Mouse (Mus musculus): ENCODE measurements at regions not wholly inside any gene's neighbourhood (a gene's known extent, or its start where the extent isn't known, plus 50 kb on each side); places are given as distances from the start of the nearest gene placed in this dataset.

DNA sequence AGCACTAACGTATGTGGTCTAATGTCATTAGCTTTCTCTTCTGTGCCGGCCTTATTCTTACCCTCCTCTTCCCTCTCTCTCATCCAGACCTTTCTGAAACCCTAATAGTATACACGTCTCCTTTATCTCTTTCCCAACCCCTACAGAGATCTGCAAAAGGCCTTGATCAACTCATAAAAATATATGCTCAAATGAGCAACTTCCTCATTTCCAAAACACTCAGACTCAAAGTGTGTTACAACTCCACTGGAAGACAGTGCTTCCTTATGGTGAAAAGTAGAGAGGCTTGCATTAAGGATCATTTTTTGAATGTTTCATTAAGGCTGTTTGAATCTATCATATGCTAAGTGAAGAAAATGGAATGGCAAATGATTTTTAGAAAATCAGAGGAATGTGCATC lies 1060.1 kb upstream of the Slc10a2 start:
- Histone ChIP-seq H3K4me3 (replicated peaks; ENCODE audit: low read length) (no peak overlapping the region), H3K9ac (ENCODE audit: low read length) (no peak overlapping the region), H3K36me3 (ENCODE audit: control insufficient read depth, insufficient read depth, low read length) (no peaks in the 10 kb centered on the region), H3K9me3 (replicated peaks; ENCODE audit: control insufficient read depth, low read length) (no peaks in the 10 kb centered on the region), H3K4me1 (ENCODE audit: control insufficient read depth, insufficient read depth, low read length) (no peaks in the 10 kb centered on the region), H3K27ac (ENCODE audit: low read length) (no peak overlapping the region), H3K27me3 (ENCODE audit: control insufficient read depth, insufficient read depth, low read length) (no peaks in the 10 kb centered on the region), H3K4me2 (ENCODE audit: low read depth, low read length) (no peak overlapping the region)
- whole genome bisulfite sequencing: 64% methylated on average over 3 of the region's 3 CpGs
- no peak for ATAC-seq (ENCODE audit: insufficient read depth, low FRiP score)

DNA sequence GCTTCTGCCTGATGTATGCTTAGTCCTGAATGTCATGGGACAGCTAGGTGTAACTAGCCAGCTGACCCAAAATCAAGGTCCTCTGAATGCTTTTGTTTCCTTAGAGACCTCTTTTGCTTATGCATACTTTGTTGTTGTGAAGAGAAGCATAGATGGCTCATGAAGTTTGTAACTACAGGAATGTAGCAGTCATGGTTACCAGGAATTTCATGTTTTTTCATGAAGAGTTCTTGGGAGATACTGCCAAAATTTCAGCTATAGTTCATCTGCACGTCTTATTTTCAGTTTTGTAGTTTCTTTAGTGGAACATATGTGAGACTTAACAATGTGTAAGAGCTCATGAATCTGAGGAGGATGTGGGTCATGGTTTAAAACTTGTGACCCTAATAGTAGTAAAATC lies 1059.6 kb upstream of the Slc10a2 start:
- Histone ChIP-seq H3K27me3 (ENCODE audit: control insufficient read depth, insufficient read depth, low read length) (no peaks in the 10 kb centered on the region), H3K36me3 (ENCODE audit: control insufficient read depth, insufficient read depth, low read length) (no peaks in the 10 kb centered on the region), H3K9ac (ENCODE audit: low read length) (no peak overlapping the region), H3K4me1 (ENCODE audit: control insufficient read depth, insufficient read depth, low read length) (no peaks in the 10 kb centered on the region), H3K4me3 (replicated peaks; ENCODE audit: low read length) (no peak overlapping the region), H3K9me3 (replicated peaks; ENCODE audit: control insufficient read depth, low read length) (no peaks in the 10 kb centered on the region), H3K27ac (ENCODE audit: low read length) (no peak overlapping the region), H3K4me2 (ENCODE audit: low read depth, low read length) (no peak overlapping the region)
- ATAC-seq (ENCODE audit: insufficient read depth, low FRiP score): no peak
- WGBS: 66% methylated on average over 1 of the region's 1 CpGs

DNA sequence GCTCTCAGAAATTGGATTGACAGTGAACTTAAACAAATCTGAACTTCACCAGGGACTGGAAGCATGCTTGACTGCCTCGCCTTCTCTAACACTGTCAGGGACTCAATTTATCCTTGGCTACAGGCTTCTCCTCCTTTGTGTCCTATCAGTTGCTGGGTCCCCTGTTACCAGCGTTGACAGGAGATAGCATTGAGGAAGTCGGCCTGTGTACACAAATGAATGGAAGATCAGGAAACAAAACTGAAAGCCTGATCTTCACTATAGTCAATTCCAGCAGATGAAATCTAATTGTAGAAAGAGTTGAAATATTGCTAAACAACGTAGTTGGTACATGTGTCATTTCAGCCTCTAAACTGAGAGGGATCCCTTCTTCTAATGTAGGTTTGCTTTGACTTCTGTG lies 1039.4 kb upstream of the Slc10a2 start:
- no peak overlapping the region for H3K9ac ChIP-seq (ENCODE audit: low read length)
- no peak overlapping the region for H3K4me3 ChIP-seq (replicated peaks; ENCODE audit: low read length)
- no peak overlapping the region for H3K27ac ChIP-seq (ENCODE audit: low read length)
- H3K36me3 ChIP-seq (ENCODE audit: control insufficient read depth, insufficient read depth, low read length): no peaks in the 10 kb centered on the region
- ATAC-seq (ENCODE audit: insufficient read depth, low FRiP score): no peak
- WGBS: 58% methylated on average over 4 of the region's 4 CpGs
- H3K27me3 ChIP-seq (ENCODE audit: control insufficient read depth, insufficient read depth, low read length): no peaks in the 10 kb centered on the region
- H3K9me3 ChIP-seq (replicated peaks; ENCODE audit: control insufficient read depth, low read length): no peaks in the 10 kb centered on the region
- H3K4me2 ChIP-seq (ENCODE audit: low read depth, low read length): no peak overlapping the region
- no peaks in the 10 kb centered on the region for H3K4me1 ChIP-seq (ENCODE audit: control insufficient read depth, insufficient read depth, low read length)

DNA sequence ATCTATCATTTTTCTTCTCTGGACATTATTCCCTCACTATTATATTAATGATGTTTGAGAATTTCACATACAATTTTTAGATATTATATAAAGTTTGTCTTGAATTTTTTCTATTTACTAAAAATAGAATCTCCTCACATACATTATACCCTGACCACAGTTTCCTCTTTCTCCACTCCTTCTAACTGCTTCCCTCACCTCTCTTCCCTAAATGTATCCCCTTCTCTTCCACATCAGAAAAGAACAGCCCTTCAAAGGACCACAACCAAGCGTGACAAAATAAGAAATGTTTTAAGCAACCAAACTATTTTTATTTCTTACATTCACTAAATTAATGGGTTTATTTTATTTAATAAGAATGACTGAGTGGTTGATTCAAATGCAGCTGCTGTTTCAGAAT lies 1034.9 kb upstream of the Slc10a2 start:
- no peaks in the 10 kb centered on the region for H3K36me3 ChIP-seq (ENCODE audit: control insufficient read depth, insufficient read depth, low read length)
- no peaks in the 10 kb centered on the region for H3K27me3 ChIP-seq (ENCODE audit: control insufficient read depth, insufficient read depth, low read length)
- no peak for ATAC-seq (ENCODE audit: insufficient read depth, low FRiP score)
- no peak overlapping the region for H3K9ac ChIP-seq (ENCODE audit: low read length)
- H3K27ac ChIP-seq (ENCODE audit: low read length): no peak overlapping the region
- no peaks in the 10 kb centered on the region for H3K9me3 ChIP-seq (replicated peaks; ENCODE audit: control insufficient read depth, low read length)
- WGBS: 83% methylated on average over 1 of the region's 1 CpGs
- no peak overlapping the region for H3K4me3 ChIP-seq (replicated peaks; ENCODE audit: low read length)
- no peak overlapping the region for H3K4me2 ChIP-seq (ENCODE audit: low read depth, low read length)
- no peaks in the 10 kb centered on the region for H3K4me1 ChIP-seq (ENCODE audit: control insufficient read depth, insufficient read depth, low read length)

DNA sequence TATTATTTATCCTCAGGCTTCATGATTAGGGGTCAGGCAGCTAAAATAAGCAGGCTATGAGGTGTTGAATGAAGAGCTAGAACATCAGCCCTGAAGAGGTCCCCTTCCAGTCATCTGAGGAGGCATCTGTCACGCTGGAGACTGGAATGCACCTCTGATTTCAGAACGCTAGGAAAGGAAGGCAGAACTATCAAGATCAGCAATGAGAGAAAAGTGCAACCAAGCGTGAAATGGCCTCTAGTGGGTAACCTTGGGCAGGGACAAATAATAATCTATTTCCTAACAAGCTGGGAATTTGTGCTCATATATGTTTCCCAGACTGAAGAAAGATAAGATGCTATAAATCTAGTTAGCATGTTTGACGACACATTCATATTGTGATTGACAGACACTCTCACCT lies 1034.0 kb upstream of the Slc10a2 start:
- no peak for ATAC-seq (ENCODE audit: insufficient read depth, low FRiP score)

DNA sequence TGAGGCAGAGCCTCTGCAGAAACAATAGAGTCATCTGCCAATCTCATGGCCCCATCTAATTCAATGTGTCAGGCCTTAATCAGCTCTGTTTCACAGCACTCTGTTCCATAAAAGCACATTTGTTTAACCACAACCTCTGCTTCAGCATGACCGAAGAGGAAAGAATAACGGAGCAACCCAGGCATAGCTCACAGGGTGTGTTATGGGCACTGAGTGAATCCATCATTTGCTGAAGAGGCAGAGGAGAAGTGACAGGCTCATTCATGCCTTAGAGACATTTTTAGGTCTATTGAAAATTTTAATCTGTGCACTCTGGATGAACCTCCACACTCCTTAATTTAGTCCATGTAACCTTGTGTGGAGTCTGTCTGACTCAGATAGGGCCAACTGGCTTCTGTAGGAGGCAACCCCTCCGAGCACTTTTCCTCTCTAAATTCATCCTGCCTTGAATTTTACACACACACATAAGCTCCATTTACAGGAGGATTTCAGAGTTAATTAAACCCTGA lies 1027.1 kb upstream of the Slc10a2 start:
- Histone ChIP-seq H3K27ac (ENCODE audit: low read length) (no peak overlapping the region), H3K27me3 (ENCODE audit: control insufficient read depth, insufficient read depth, low read length) (no peaks in the 10 kb centered on the region), H3K4me3 (replicated peaks; ENCODE audit: low read length) (no peak overlapping the region), H3K9me3 (replicated peaks; ENCODE audit: control insufficient read depth, low read length) (no peaks in the 10 kb centered on the region), H3K4me1 (ENCODE audit: control insufficient read depth, insufficient read depth, low read length) (no peaks in the 10 kb centered on the region), H3K4me2 (ENCODE audit: low read depth, low read length) (no peak overlapping the region), H3K36me3 (ENCODE audit: control insufficient read depth, insufficient read depth, low read length) (no peaks in the 10 kb centered on the region), H3K9ac (ENCODE audit: low read length) (no peak overlapping the region)
- ATAC-seq (ENCODE audit: insufficient read depth, low FRiP score): no peak
- 42% methylated on average over 3 of the region's 3 CpGs for WGBS

More for the DNA sequence above, 1034.0 kb upstream of the Slc10a2 start:
- Histone ChIP-seq H3K27ac (ENCODE audit: low read length) (no peak overlapping the region), H3K4me2 (ENCODE audit: low read depth, low read length) (no peak overlapping the region), H3K4me1 (ENCODE audit: control insufficient read depth, insufficient read depth, low read length) (no peaks in the 10 kb centered on the region), H3K27me3 (ENCODE audit: control insufficient read depth, insufficient read depth, low read length) (no peaks in the 10 kb centered on the region), H3K9me3 (replicated peaks; ENCODE audit: control insufficient read depth, low read length) (no peaks in the 10 kb centered on the region), H3K36me3 (ENCODE audit: control insufficient read depth, insufficient read depth, low read length) (no peaks in the 10 kb centered on the region), H3K9ac (ENCODE audit: low read length) (no peak overlapping the region), H3K4me3 (replicated peaks; ENCODE audit: low read length) (no peak overlapping the region)
- 43% methylated on average over 4 of the region's 4 CpGs for WGBS

DNA sequence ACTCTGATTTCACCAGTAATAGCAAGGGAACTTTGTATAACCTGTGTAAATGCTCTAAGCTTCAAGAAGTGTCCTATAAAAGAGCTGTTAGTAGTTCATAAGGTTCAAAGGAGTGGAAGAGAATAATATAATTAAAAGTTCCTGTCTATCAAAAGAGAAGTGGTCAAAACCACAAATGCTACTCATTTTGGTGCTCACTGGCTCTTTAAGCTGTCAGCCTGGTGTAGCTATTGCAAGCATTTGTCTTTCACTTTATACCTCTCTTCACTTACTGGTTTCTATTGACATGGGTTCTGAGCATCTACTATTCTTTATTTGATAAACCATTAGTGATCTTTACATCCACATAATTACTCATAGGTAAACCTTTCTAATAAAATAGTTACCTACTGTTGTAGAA lies 1020.1 kb upstream of the Slc10a2 start:
- Histone ChIP-seq H3K4me3 (replicated peaks; ENCODE audit: low read length) (no peak overlapping the region), H3K4me1 (ENCODE audit: control insufficient read depth, insufficient read depth, low read length) (no peaks in the 10 kb centered on the region), H3K9ac (ENCODE audit: low read length) (no peak overlapping the region), H3K27me3 (ENCODE audit: control insufficient read depth, insufficient read depth, low read length) (no peaks in the 10 kb centered on the region), H3K9me3 (replicated peaks; ENCODE audit: control insufficient read depth, low read length) (no peaks in the 10 kb centered on the region), H3K4me2 (ENCODE audit: low read depth, low read length) (no peak overlapping the region), H3K27ac (ENCODE audit: low read length) (no peak overlapping the region), H3K36me3 (ENCODE audit: control insufficient read depth, insufficient read depth, low read length) (no peaks in the 10 kb centered on the region)
- no peak for ATAC-seq (ENCODE audit: insufficient read depth, low FRiP score)

DNA sequence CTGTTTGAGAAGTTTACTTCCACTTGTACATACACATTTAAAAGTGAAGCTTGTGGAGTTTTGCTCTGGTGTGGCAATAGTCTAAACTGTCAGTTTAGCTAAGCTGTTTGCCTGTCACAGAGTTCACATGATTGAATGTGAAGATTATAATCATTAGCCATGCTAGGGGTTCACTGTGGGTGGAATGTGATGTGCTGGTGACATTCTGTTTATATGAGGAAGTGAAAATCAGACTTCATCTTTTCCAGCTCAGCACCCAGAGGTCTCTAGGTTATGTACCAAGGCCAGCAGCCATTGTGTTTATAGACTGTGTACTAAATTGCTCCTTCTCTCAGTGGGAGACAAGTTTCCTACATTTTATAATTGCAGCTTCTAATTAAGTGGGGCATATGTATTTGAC lies 1014.4 kb upstream of the Slc10a2 start:
- Histone ChIP-seq H3K9me3 (replicated peaks; ENCODE audit: control insufficient read depth, low read length) (no peaks in the 10 kb centered on the region), H3K9ac (ENCODE audit: low read length) (no peak overlapping the region), H3K27me3 (ENCODE audit: control insufficient read depth, insufficient read depth, low read length) (no peaks in the 10 kb centered on the region), H3K4me3 (replicated peaks; ENCODE audit: low read length) (no peak overlapping the region), H3K4me2 (ENCODE audit: low read depth, low read length) (no peak overlapping the region), H3K27ac (ENCODE audit: low read length) (no peak overlapping the region), H3K4me1 (ENCODE audit: control insufficient read depth, insufficient read depth, low read length) (no peaks in the 10 kb centered on the region), H3K36me3 (ENCODE audit: control insufficient read depth, insufficient read depth, low read length) (no peaks in the 10 kb centered on the region)
- ATAC-seq (ENCODE audit: insufficient read depth, low FRiP score): no peak

DNA sequence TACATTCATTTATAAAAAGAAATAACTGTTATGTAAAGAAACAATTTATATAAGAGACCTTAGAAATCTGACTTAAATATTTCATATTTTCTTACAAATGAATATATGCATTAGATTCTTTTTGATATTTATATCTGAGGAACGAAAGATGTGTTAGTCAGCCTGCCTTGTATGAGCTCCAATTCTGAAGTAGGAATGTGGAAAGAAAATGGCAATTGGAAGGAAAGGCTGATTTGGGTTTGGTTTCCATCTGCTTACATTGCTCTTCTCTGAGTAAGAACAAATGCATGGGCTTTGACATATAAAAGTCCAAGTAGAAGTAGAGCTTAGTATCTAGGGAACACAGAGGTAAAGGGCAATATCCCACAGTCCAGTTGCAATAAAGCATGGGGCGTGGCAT lies 1006.2 kb upstream of the Slc10a2 start:
- Histone ChIP-seq H3K9me3 (replicated peaks; ENCODE audit: control insufficient read depth, low read length) (no peaks in the 10 kb centered on the region), H3K27me3 (ENCODE audit: control insufficient read depth, insufficient read depth, low read length) (no peaks in the 10 kb centered on the region), H3K4me3 (replicated peaks; ENCODE audit: low read length) (no peak overlapping the region), H3K9ac (ENCODE audit: low read length) (no peak overlapping the region), H3K36me3 (ENCODE audit: control insufficient read depth, insufficient read depth, low read length) (no peaks in the 10 kb centered on the region), H3K27ac (ENCODE audit: low read length) (no peak overlapping the region), H3K4me1 (ENCODE audit: control insufficient read depth, insufficient read depth, low read length) (no peaks in the 10 kb centered on the region), H3K4me2 (ENCODE audit: low read depth, low read length) (no peak overlapping the region)
- no peak for ATAC-seq (ENCODE audit: insufficient read depth, low FRiP score)
- 80% methylated on average over 2 of the region's 2 CpGs for WGBS

DNA sequence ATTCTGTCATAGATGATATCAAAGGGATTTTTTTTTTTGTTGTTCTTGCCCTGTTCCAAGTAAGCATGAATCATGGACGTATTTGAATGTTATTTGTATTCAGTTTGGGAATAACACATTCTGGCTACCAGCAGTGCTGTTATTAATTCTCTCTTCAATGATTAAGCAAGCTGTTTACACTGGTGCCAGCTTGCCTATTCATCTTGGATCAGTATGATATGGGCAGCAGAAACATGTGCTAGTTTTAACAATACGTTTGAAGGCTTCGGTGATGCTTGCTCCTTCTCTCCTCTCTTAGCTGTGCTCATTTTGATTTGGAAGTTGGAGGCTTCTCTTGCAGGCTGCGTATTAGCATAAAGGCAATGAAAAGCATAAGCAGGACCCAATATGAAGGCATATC lies 984.9 kb upstream of the Slc10a2 start:
- Histone ChIP-seq H3K27ac (ENCODE audit: low read length) (no peak overlapping the region), H3K4me3 (replicated peaks; ENCODE audit: low read length) (no peak overlapping the region), H3K4me1 (ENCODE audit: control insufficient read depth, insufficient read depth, low read length) (no peaks in the 10 kb centered on the region), H3K36me3 (ENCODE audit: control insufficient read depth, insufficient read depth, low read length) (no peaks in the 10 kb centered on the region), H3K9me3 (replicated peaks; ENCODE audit: control insufficient read depth, low read length) (no peaks in the 10 kb centered on the region), H3K4me2 (ENCODE audit: low read depth, low read length) (no peak overlapping the region), H3K27me3 (ENCODE audit: control insufficient read depth, insufficient read depth, low read length) (no peaks in the 10 kb centered on the region), H3K9ac (ENCODE audit: low read length) (no peak overlapping the region)
- 82% methylated on average over 4 of the region's 4 CpGs for WGBS
- no peak for ATAC-seq (ENCODE audit: insufficient read depth, low FRiP score)
